Mouse (Mus musculus) lung, postnatal 0 days (tissue): ENCODE measurements at regions not wholly inside any gene's neighbourhood (a gene's known extent, or its start where the extent isn't known, plus 50 kb on each side); places are given as distances from the start of the nearest gene placed in this dataset.

Experiments
- ATAC-seq: fragments of 200-750 bp; cut with Nextera tagmentation; 2 replicates; pipeline ENCODE4 v1.8.0; 2017; ENCODE audit warnings: moderate library complexity
- DNase-seq: peaks from one replicate; pipeline ENCODE4 v3.0.0-alpha.2; 2016; ENCODE audit warnings: low spot score
- H3K27ac ChIP-seq: fragments of 300-500 bp; sonication (generic); 2 replicates; pipeline ENCODE4 v1.5.1; 2014; ENCODE audit warnings: antibody characterized with exemption, mild to moderate bottlenecking, low read length, mixed read lengths
- H3K27me3 ChIP-seq: fragments of 300-500 bp; sonication (generic); replicated peaks from 2 replicates; pipeline ENCODE4 v1.6.1; 2014; ENCODE audit warnings: low read length, mixed read lengths; ENCODE audit not compliant: insufficient read depth
- H3K36me3 ChIP-seq: fragments of 300-500 bp; sonication (generic); 2 replicates; pipeline ENCODE4 v1.6.1; 2014; ENCODE audit warnings: low read length, mixed read lengths; ENCODE audit not compliant: insufficient read depth
- H3K4me1 ChIP-seq: fragments of 300-500 bp; sonication (generic); 2 replicates; pipeline ENCODE4 v1.6.1; 2014; ENCODE audit warnings: antibody characterized with exemption, low read depth, low read length, mixed read lengths; ENCODE audit not compliant: insufficient read depth
- H3K4me2 ChIP-seq: fragments of 300-500 bp; sonication (generic); replicated peaks from 2 replicates; pipeline ENCODE4 v1.6.1; 2014; ENCODE audit warnings: low read depth, mild to moderate bottlenecking, low read length, moderate library complexity, mixed read lengths
- H3K4me3 ChIP-seq: fragments of 300-500 bp; sonication (generic); 2 replicates; pipeline ENCODE4 v1.5.1; 2014; ENCODE audit warnings: low read depth, low read length
- H3K9ac ChIP-seq: fragments of 300-500 bp; sonication (generic); replicated peaks from 2 replicates; pipeline ENCODE4 v1.6.1; 2014; ENCODE audit warnings: low read depth, mild to moderate bottlenecking
- H3K9me3 ChIP-seq: fragments of 300-500 bp; sonication (generic); 2 replicates; pipeline ENCODE4 v1.6.1; 2016; ENCODE audit warnings: low read length, mixed read lengths
- CTCF ChIP-seq: IDR thresholded peaks from 2 replicates; pipeline ENCODE4 v1.5.1; 2016; ENCODE audit warnings: antibody characterized with exemption, mild to moderate bottlenecking
- EP300 ChIP-seq: IDR thresholded peaks from 2 replicates; pipeline ENCODE4 v1.6.1; 2016; ENCODE audit warnings: antibody characterized with exemption, mild to moderate bottlenecking, control low read depth
- WGBS: fragments of 180-500 bp; shearing (Covaris S2); extraction: QIAGEN DNeasy Blood & Tissue Kit; methylation state at CpG from one replicate; pipeline ENCODE4 v1.1.7; 2014; 5-methylcytosine and 5-hydroxymethylcytosine counted together

DNA sequence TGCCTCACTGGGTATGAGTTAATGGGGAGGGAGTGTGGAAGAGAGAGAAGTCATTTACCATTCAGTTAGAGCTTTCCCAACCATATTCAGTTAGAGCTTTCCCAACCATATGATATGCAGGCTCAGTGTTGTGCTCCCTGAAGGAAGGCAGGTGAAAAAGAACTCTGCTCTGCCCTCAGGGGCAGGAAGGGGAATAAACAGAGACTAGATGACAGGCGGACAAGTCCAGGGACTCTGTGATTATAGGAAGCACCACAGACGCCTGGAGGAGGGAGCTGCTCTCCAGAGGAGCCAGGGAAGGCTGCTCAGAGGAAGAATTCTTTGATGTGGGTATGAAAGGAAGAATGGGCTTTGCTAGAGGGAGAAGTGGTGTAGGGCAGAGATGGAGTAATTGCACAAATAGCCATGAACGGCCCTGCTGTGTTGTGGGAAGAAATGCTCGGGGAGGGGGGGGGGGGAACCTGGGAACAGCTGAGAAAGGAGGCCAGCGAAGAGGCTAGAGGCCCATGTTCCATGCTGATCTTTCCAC lies 220.3 kb upstream of the Camk1g start:
- ATAC-seq (no peak), DNase-seq (no peak)
- 30% methylated on average over 5 of the region's 5 CpGs for WGBS
- H3K27ac ChIP-seq, result no peak overlapping the region
- no peaks in the 10 kb centered on the region for H3K9me3 ChIP-seq
- H3K4me1 ChIP-seq, result no peaks in the 10 kb centered on the region
- no peak overlapping the region for H3K9ac ChIP-seq
- no peak overlapping the region for H3K4me2 ChIP-seq
- no peak overlapping the region for H3K4me3 ChIP-seq
- TF ChIP-seq CTCF (no peak), EP300 (no peak)
- no peaks in the 10 kb centered on the region for H3K27me3 ChIP-seq
- no peaks in the 10 kb centered on the region for H3K36me3 ChIP-seq

DNA sequence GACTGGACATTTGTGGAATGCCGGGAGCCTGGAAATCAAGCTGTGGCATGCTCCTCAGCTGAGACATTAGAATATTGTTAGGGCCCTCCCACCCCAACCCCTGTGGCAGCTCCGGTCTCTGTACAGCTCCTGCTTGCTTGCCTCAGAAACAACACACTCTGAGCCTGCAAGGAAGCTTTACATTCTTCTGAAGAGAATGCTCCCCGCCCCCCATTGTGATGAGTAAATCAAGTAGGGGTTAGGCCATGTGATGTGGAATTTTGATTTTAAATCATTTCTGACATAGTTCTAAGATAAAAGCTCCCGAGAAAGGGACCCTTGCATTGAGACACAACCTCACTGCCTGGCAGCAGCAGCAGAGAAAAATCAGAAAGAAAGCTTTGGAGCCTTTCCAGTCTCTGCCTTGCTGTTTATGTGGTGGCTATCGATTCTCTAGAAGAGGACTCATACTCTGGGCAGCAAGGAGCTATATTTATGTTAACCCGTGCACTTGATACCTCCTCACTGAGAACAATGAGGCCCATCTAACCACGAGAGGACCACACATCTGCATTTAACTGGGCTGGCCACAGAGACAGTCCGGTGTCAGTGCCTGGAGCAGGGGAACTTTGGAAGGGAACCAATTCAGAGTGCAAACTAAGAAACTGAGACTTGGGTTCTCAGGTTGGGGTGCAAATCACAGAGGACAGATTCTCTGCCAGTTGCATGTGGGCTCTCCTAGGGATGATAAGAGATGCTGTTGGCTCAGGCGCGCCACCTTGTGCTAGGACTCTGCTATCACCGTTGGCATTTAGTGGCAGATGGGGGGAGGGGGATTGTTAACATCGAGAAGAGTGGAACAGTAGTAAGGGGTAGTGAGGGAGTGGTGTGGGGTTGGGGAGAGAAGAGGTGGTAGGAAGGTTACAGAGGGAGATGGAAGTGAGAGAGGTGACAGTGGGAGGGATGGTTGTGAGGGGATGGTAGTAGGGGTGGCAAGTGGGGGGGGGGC lies 218.7 kb upstream of the Camk1g start:
- ATAC-seq (peak; percentile 49; the same call in 1 of the 2 replicates), DNase-seq (peak; percentile 66)
- H3K27ac ChIP-seq, result no peak overlapping the region

DNA sequence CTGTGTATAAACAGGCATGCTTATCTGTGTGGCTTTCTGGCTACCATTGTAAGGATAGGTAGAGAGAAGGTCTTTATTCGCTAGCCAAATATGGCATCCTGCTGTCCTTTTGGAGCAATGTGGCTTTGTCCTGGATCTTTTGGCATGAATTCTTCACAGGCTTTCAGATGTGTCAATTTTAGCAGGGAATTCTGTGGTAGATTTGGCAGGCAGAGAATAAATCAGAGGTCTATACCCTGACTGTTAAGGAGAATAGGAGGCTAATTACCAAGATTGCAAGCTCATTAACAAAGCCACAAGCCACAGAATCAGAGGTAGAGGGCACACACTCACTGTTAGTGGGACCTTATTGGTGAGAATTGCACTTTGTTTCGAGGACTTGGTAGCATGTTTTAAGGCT lies 217.2 kb upstream of the Camk1g start:
- no peak for TF ChIP-seq EP300
- TF ChIP-seq CTCF, result no peak
- no peaks in the 10 kb centered on the region for H3K4me1 ChIP-seq
- no peak overlapping the region for H3K4me3 ChIP-seq
- DNase-seq (no peak), ATAC-seq (no peak)
- H3K9me3 ChIP-seq, result no peaks in the 10 kb centered on the region
- H3K27me3 ChIP-seq, result no peaks in the 10 kb centered on the region
- H3K27ac ChIP-seq, result no peak overlapping the region
- no peaks in the 10 kb centered on the region for H3K36me3 ChIP-seq
- WGBS, result 89% methylated on average over 2 of the region's 2 CpGs
- H3K9ac ChIP-seq, result no peak overlapping the region
- no peak overlapping the region for H3K4me2 ChIP-seq

More for the DNA sequence above, 218.7 kb upstream of the Camk1g start:
- H3K27me3 ChIP-seq, result no peaks in the 10 kb centered on the region
- H3K4me1 ChIP-seq, result no peaks in the 10 kb centered on the region
- no peaks in the 10 kb centered on the region for H3K36me3 ChIP-seq
- H3K9ac ChIP-seq, result no peak overlapping the region
- H3K4me2 ChIP-seq, result no peak overlapping the region
- WGBS, result 25% methylated on average over 12 of the region's 12 CpGs
- TF ChIP-seq CTCF (peak; percentile 95), EP300 (no peak)
- H3K9me3 ChIP-seq, result no peaks in the 10 kb centered on the region
- no peak overlapping the region for H3K4me3 ChIP-seq

DNA sequence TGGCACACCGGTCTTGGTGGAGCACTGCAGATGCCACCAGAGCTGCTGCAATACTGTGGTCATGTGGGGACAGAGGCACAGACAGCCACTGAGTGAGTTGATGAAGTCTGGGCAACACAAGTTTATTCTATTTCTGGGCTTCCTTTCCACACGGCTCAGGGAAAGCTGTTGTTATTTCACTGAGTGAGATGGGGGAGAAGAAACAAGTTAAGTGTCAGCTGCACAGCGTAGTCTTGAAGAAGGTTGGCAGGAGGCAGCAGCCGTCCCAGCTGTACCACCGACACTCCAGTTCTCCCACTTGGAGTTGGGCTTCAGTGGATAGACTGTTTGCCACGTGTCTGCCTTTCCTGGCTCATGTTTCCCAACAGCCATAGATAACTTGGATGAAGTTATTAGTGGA lies 216.8 kb upstream of the Camk1g start:
- DNase-seq, result peak; percentile 20
- H3K4me1 ChIP-seq, result no peaks in the 10 kb centered on the region

DNA sequence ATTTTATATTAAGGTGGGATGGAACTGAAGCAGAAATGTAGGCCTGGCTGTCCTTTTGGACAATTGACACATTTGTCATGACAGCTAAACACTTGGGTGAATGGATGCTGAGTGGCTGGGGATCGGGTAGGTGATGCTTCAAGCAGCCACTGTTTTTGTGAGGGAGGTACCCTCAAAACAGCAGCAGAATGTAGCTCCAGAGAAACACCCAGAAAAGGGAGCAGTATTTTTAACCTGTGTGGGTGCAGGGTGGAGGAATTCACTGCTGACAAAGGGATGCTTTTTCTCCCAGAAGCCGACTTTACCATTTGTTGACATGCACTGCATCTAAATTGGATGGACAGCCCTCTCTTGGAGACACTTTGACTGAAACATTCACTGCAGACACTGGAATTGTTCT lies 213.7 kb upstream of the Camk1g start:
- WGBS, result 80% methylated on average over 2 of the region's 2 CpGs

More for the DNA sequence above, 216.8 kb upstream of the Camk1g start:
- H3K27ac ChIP-seq, result no peak overlapping the region
- no peaks in the 10 kb centered on the region for H3K36me3 ChIP-seq
- 43% methylated on average over 6 of the region's 6 CpGs for WGBS
- H3K9me3 ChIP-seq, result no peaks in the 10 kb centered on the region
- no peak overlapping the region for H3K9ac ChIP-seq
- no peaks in the 10 kb centered on the region for H3K27me3 ChIP-seq
- no peak overlapping the region for H3K4me3 ChIP-seq
- no peak overlapping the region for H3K4me2 ChIP-seq
- ATAC-seq, result peak; percentile 38; the same call in 1 of the 2 replicates
- TF ChIP-seq CTCF (no peak), EP300 (no peak)

DNA sequence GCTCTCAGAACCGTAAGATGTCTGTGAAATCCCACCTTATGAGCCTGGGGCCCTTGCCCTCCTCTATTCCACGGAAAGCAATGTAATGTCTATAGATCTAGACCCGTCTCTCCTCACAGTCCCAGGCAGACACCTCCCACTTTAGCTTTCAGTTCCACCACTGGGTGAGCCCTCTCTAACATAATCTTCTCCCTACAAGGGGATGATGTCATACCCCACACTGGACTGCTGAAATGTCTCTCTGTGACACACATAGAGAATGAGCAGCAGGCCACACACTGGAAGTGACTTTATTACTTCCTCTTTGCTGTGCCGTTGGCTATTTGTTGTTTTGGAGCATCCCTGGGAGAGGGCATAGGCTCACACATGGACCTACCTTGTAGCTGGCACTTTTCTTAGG lies 210.3 kb upstream of the Camk1g start:
- Histone ChIP-seq H3K27me3 (no peaks in the 10 kb centered on the region), H3K9me3 (no peaks in the 10 kb centered on the region), H3K36me3 (no peaks in the 10 kb centered on the region), H3K4me2 (no peak overlapping the region), H3K9ac (no peak overlapping the region), H3K27ac (no peak overlapping the region), H3K4me1 (no peaks in the 10 kb centered on the region), H3K4me3 (no peak overlapping the region)
- TF ChIP-seq EP300 (no peak), CTCF (no peak)
- DNase-seq (no peak), ATAC-seq (peak; percentile 37)
- 62% methylated on average over 4 of the region's 4 CpGs for WGBS

More for the DNA sequence above, 213.7 kb upstream of the Camk1g start:
- H3K9me3 ChIP-seq, result no peaks in the 10 kb centered on the region
- no peak overlapping the region for H3K4me3 ChIP-seq
- no peaks in the 10 kb centered on the region for H3K4me1 ChIP-seq
- no peaks in the 10 kb centered on the region for H3K36me3 ChIP-seq
- H3K27me3 ChIP-seq, result no peaks in the 10 kb centered on the region
- no peak overlapping the region for H3K4me2 ChIP-seq
- no peak for TF ChIP-seq EP300
- no peak for TF ChIP-seq CTCF
- ATAC-seq, result no peak
- DNase-seq, result no peak
- H3K27ac ChIP-seq, result no peak overlapping the region
- no peak overlapping the region for H3K9ac ChIP-seq
